Mouse (Mus musculus): Measurements from ENCODE around the gene Ndufs7. TPM values are rescaled to one million over a fixed set of nuclear protein-coding genes. Genes with fewer than 3 reads are reported as not detected.

Gene Ndufs7
- total and polyA plus RNA-seq, 3 experiments = 377 to 458 TPM; not detected in 1

DNA sequence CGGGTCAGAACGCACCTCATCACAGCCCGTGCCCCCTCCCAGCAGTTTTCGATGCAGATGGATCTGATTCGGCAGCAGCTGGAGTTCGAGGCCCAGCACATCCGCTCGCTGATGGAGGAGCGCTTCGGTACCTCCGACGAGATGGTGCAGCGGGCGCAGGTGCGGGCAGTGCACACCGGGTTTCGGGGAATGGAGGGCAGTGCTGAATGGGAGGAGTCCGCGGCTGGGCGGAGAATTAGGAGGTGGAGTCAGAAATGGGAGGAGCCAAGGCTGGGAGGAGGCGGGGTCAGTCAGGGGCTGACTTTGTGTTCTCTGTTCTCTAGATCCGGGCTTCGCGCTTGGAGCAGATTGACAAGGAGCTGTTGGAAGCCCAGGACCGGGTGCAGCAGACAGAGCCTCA, 55.9 kb downstream of the Ndufs7 start:
- peak overlapping the region; percentile 40 for H3K9ac ChIP-seq (ENCODE audit: control insufficient read depth, low read depth, low read length, poor library complexity, severe bottlenecking)
- 0 out of 4 replicates have a peak, but pooled peaks cover 0 to 2% of the 10 kb centered on the region in 2 experiments for H3K4me1 ChIP-seq (ENCODE audit: control insufficient read depth in 1 of 2, insufficient read depth in 2 of 2, low read length in 2 of 2)
- H3K79me2 ChIP-seq (ENCODE audit: control insufficient read depth, insufficient read depth, low read length, poor library complexity) = no peaks in the 10 kb centered on the region
- no peaks in the 10 kb centered on the region for H3K9me3 ChIP-seq (replicated peaks; ENCODE audit: insufficient read depth, low read length)
- H3K27me3 ChIP-seq (ENCODE audit: control insufficient read depth in 1 of 2, insufficient read depth in 2 of 2, low read length in 2 of 2) = no peaks in the 10 kb centered on the region
- H3K4me3 ChIP-seq (ENCODE audit: control insufficient read depth in 1 of 2, insufficient read depth in 1 of 2, low read depth in 2 of 2, low read length in 2 of 2) = peak overlapping the region; percentile 55
- DNase-seq (ENCODE audit: low read depth, low spot score) = peak; percentile 82
- no peak for TF ChIP-seq MAX (IDR thresholded peaks at IDR 0.05; ENCODE audit: low read length)
- no peak for TF ChIP-seq TBP (IDR thresholded peaks at IDR 0.05; ENCODE audit: low read depth, low read length)
- no peak for TF ChIP-seq TAL1 (IDR thresholded peaks at IDR 0.05; ENCODE audit: low read length)
- TF ChIP-seq POLR2A (IDR thresholded peaks at IDR 0.05; ENCODE audit: control insufficient read depth in 1 of 2, insufficient read depth in 1 of 2, low read depth in 1 of 2, low read length in 2 of 2, poor library complexity in 1 of 2) = peak in 1 of 2 experiments; percentile 44; a peak in 1 of 4 replicates
- no peak for TF ChIP-seq RAD21 (IDR thresholded peaks at IDR 0.05; ENCODE audit: low read depth, low read length)
- TF ChIP-seq NRF1 (IDR thresholded peaks at IDR 0.05; ENCODE audit: insufficient read depth, low read depth, low read length, poor library complexity, severe bottlenecking) = peak; percentile 43; the same call in 1 of the 2 replicates
- TF ChIP-seq UBTF (IDR thresholded peaks at IDR 0.05; ENCODE audit: borderline replicate concordance, insufficient read depth, low read depth, low read length) = no peak
- no peak overlapping the region for H3K27ac ChIP-seq (ENCODE audit: control insufficient read depth, low read depth, low read length)
- H3K36me3 ChIP-seq (ENCODE audit: control insufficient read depth in 1 of 2, insufficient read depth in 2 of 2, low read length in 2 of 2) = no peaks in the 10 kb centered on the region

Other genes with a start within 250 kb of the Ndufs7 start
- gene Arhgap45, start 232.5 kb upstream of the Ndufs7 start, total RNA-seq (2012; rRNA removed) = 25.2 and 26.2 TPM in 2 replicates
- 10 to 100 TPM in 1 of 2 experiments, not detected in 1; 53.6 TPM for gene Arhgap45, start 232.5 kb upstream of the Ndufs7 start, polyA plus RNA-seq (2012; ENCODE audit: insufficient read depth in 1 of 2, insufficient read length in 2 of 2, low read depth in 1 of 2, low replicate concordance in 2 of 2, missing spikeins in 1 of 2)
- gene Polr2e, start 209.3 kb upstream of the Ndufs7 start, total RNA-seq (2012; rRNA removed) = 156 and 169 TPM in 2 replicates
- 100 to 1,000 TPM; 258 to 279 TPM for gene Polr2e, start 209.3 kb upstream of the Ndufs7 start, polyA plus RNA-seq (2012; ENCODE audit: insufficient read depth in 1 of 2, insufficient read length in 2 of 2, low read depth in 1 of 2, low replicate concordance in 2 of 2, missing spikeins in 1 of 2)
- 422 and 508 TPM in 2 replicates for gene Gpx4, start 202.0 kb upstream of the Ndufs7 start, total RNA-seq (2012; rRNA removed)
- gene Gpx4, start 202.0 kb upstream of the Ndufs7 start, polyA plus RNA-seq (2012; ENCODE audit: insufficient read depth in 1 of 2, insufficient read length in 2 of 2, low read depth in 1 of 2, low replicate concordance in 2 of 2, missing spikeins in 1 of 2) = 100 to 1,000 TPM in 1 of 2 experiments, not detected in 1; 536 TPM
- 14.6 and 15.8 TPM in 2 replicates for gene Sbno2, start 143.6 kb upstream of the Ndufs7 start, total RNA-seq (2012; rRNA removed)
- gene Sbno2, start 143.6 kb upstream of the Ndufs7 start, polyA plus RNA-seq (2012; ENCODE audit: insufficient read depth in 1 of 2, insufficient read length in 2 of 2, low read depth in 1 of 2, low replicate concordance in 2 of 2, missing spikeins in 1 of 2) = 10 to 100 TPM in 1 of 2 experiments, not detected in 1; 29.0 TPM
- 77.8 and 108 TPM in 2 replicates for gene Stk11, start 133.3 kb upstream of the Ndufs7 start, total RNA-seq (2012; rRNA removed)
- 100 to 1,000 TPM in 1 of 2 experiments, not detected in 1; 188 TPM for gene Stk11, start 133.3 kb upstream of the Ndufs7 start, polyA plus RNA-seq (2012; ENCODE audit: insufficient read depth in 1 of 2, insufficient read length in 2 of 2, low read depth in 1 of 2, low replicate concordance in 2 of 2, missing spikeins in 1 of 2)
- 308 and 324 TPM in 2 replicates for gene Atp5d, start 110.5 kb upstream of the Ndufs7 start, total RNA-seq (2012; rRNA removed)
- gene Atp5d, start 110.5 kb upstream of the Ndufs7 start, polyA plus RNA-seq (2012; ENCODE audit: insufficient read depth in 1 of 2, insufficient read length in 2 of 2, low read depth in 1 of 2, low replicate concordance in 2 of 2, missing spikeins in 1 of 2) = 100 to 1,000 TPM; 300 to 657 TPM
- 4.8 and 6.8 TPM in 2 replicates for gene Cbarp, start 108.3 kb upstream of the Ndufs7 start, total RNA-seq (2012; rRNA removed)
- gene Cbarp, start 108.3 kb upstream of the Ndufs7 start, polyA plus RNA-seq (2012; ENCODE audit: insufficient read depth in 1 of 2, insufficient read length in 2 of 2, low read depth in 1 of 2, low replicate concordance in 2 of 2, missing spikeins in 1 of 2) = 10 to 100 TPM in 1 of 2 experiments, not detected in 1; 19.3 TPM
- 8.1 and 8.3 TPM in 2 replicates for gene Midn, start 100.8 kb upstream of the Ndufs7 start, total RNA-seq (2012; rRNA removed)
- gene Midn, start 100.8 kb upstream of the Ndufs7 start, polyA plus RNA-seq (2012; ENCODE audit: insufficient read depth in 1 of 2, insufficient read length in 2 of 2, low read depth in 1 of 2, low replicate concordance in 2 of 2, missing spikeins in 1 of 2) = 10 to 100 TPM in 1 of 2 experiments, not detected in 1; 26.7 TPM
- 21.2 and 27.2 TPM in 2 replicates for gene Cirbp, start 83.1 kb upstream of the Ndufs7 start, total RNA-seq (2012; rRNA removed)
- gene Cirbp, start 83.1 kb upstream of the Ndufs7 start, polyA plus RNA-seq (2012; ENCODE audit: insufficient read depth in 1 of 2, insufficient read length in 2 of 2, low read depth in 1 of 2, low replicate concordance in 2 of 2, missing spikeins in 1 of 2) = 10 to 100 TPM in 1 of 2 experiments, not detected in 1; 56.6 TPM
- 16.9 and 17.7 TPM in 2 replicates for gene 1600002K03Rik, start 76.2 kb upstream of the Ndufs7 start, total RNA-seq (2012; rRNA removed)
- gene 1600002K03Rik, start 76.2 kb upstream of the Ndufs7 start, polyA plus RNA-seq (2012; ENCODE audit: insufficient read depth in 1 of 2, insufficient read length in 2 of 2, low read depth in 1 of 2, low replicate concordance in 2 of 2, missing spikeins in 1 of 2) = 10 to 100 TPM in 1 of 2 experiments, not detected in 1; 11.4 TPM
- 0.12 TPM in 1 of 2 replicates, not detected in the other for gene Efna2, start 69.6 kb upstream of the Ndufs7 start, total RNA-seq (2012; rRNA removed)
- 1 to 10 TPM in 1 of 2 experiments, not detected in 1; 2.8 TPM for gene Efna2, start 69.6 kb upstream of the Ndufs7 start, polyA plus RNA-seq (2012; ENCODE audit: insufficient read depth in 1 of 2, insufficient read length in 2 of 2, low read depth in 1 of 2, low replicate concordance in 2 of 2, missing spikeins in 1 of 2)
- 34.8 and 35.3 TPM in 2 replicates for gene Mum1, start 22.7 kb upstream of the Ndufs7 start, total RNA-seq (2012; rRNA removed)
- gene Mum1, start 22.7 kb upstream of the Ndufs7 start, polyA plus RNA-seq (2012; ENCODE audit: insufficient read depth in 1 of 2, insufficient read length in 2 of 2, low read depth in 1 of 2, low replicate concordance in 2 of 2, missing spikeins in 1 of 2) = 10 to 100 TPM; 34.0 to 55.2 TPM
- 4.1 and 6.0 TPM in 2 replicates for gene Gamt, start 11.9 kb downstream of the Ndufs7 start, total RNA-seq (2012; rRNA removed)
- 1 to 10 TPM in 1 of 2 experiments, not detected in 1; 8.4 TPM for gene Gamt, start 11.9 kb downstream of the Ndufs7 start, polyA plus RNA-seq (2012; ENCODE audit: insufficient read depth in 1 of 2, insufficient read length in 2 of 2, low read depth in 1 of 2, low replicate concordance in 2 of 2, missing spikeins in 1 of 2)
- 159 and 166 TPM in 2 replicates for gene Dazap1, start 12.4 kb downstream of the Ndufs7 start, total RNA-seq (2012; rRNA removed)
- gene Dazap1, start 12.4 kb downstream of the Ndufs7 start, polyA plus RNA-seq (2012; ENCODE audit: insufficient read depth in 1 of 2, insufficient read length in 2 of 2, low read depth in 1 of 2, low replicate concordance in 2 of 2, missing spikeins in 1 of 2) = 100 to 1,000 TPM in 1 of 2 experiments, not detected in 1; 236 TPM
- 3,963 and 4,320 TPM in 2 replicates for gene Rps15, start 43.3 kb downstream of the Ndufs7 start, total RNA-seq (2012; rRNA removed)
- 1,000 to 10,000 TPM; 1,331 to 3,905 TPM for gene Rps15, start 43.3 kb downstream of the Ndufs7 start, polyA plus RNA-seq (2012; ENCODE audit: insufficient read depth in 1 of 2, insufficient read length in 2 of 2, low read depth in 1 of 2, low replicate concordance in 2 of 2, missing spikeins in 1 of 2)
- gene Apc2, start 46.9 kb downstream of the Ndufs7 start, total RNA-seq (2012; rRNA removed) = 0.39 and 0.58 TPM in 2 replicates
- 1 to 10 TPM in 1 of 2 experiments, not detected in 1; 1.2 TPM for gene Apc2, start 46.9 kb downstream of the Ndufs7 start, polyA plus RNA-seq (2012; ENCODE audit: insufficient read depth in 1 of 2, insufficient read length in 2 of 2, low read depth in 1 of 2, low replicate concordance in 2 of 2, missing spikeins in 1 of 2)
- gene 2310011J03Rik, start 71.4 kb downstream of the Ndufs7 start, total RNA-seq (2012; rRNA removed) = 68.9 and 81.5 TPM in 2 replicates
- 10 to 100 TPM in 1 of 2 experiments, not detected in 1; 65.7 TPM for gene 2310011J03Rik, start 71.4 kb downstream of the Ndufs7 start, polyA plus RNA-seq (2012; ENCODE audit: insufficient read depth in 1 of 2, insufficient read length in 2 of 2, low read depth in 1 of 2, low replicate concordance in 2 of 2, missing spikeins in 1 of 2)
- gene Pcsk4, start 80.4 kb downstream of the Ndufs7 start, total RNA-seq (2012; rRNA removed) = 6.1 and 6.5 TPM in 2 replicates
- 10 to 100 TPM in 1 of 2 experiments, not detected in 1; 23.1 TPM for gene Pcsk4, start 80.4 kb downstream of the Ndufs7 start, polyA plus RNA-seq (2012; ENCODE audit: insufficient read depth in 1 of 2, insufficient read length in 2 of 2, low read depth in 1 of 2, low replicate concordance in 2 of 2, missing spikeins in 1 of 2)
- 3.1 and 3.2 TPM in 2 replicates for gene Reep6, start 80.8 kb downstream of the Ndufs7 start, total RNA-seq (2012; rRNA removed)
- gene Reep6, start 80.8 kb downstream of the Ndufs7 start, polyA plus RNA-seq (2012; ENCODE audit: insufficient read depth in 1 of 2, insufficient read length in 2 of 2, low read depth in 1 of 2, low replicate concordance in 2 of 2, missing spikeins in 1 of 2) = 10 to 100 TPM in 1 of 2 experiments, not detected in 1; 27.9 TPM
- 2.4 and 3.9 TPM in 2 replicates for gene Adamtsl5, start 99.3 kb downstream of the Ndufs7 start, total RNA-seq (2012; rRNA removed)
- gene Adamtsl5, start 99.3 kb downstream of the Ndufs7 start, polyA plus RNA-seq (2012; ENCODE audit: insufficient read depth in 1 of 2, insufficient read length in 2 of 2, low read depth in 1 of 2, low replicate concordance in 2 of 2, missing spikeins in 1 of 2) = 10 to 100 TPM in 1 of 2 experiments, not detected in 1; 16.5 TPM
- 0.19 TPM in 1 of 2 replicates, not detected in the other for gene Plk5, start 107.3 kb downstream of the Ndufs7 start, total RNA-seq (2012; rRNA removed)
- gene Plk5, start 107.3 kb downstream of the Ndufs7 start, polyA plus RNA-seq (2012; ENCODE audit: insufficient read depth in 1 of 2, insufficient read length in 2 of 2, low read depth in 1 of 2, low replicate concordance in 2 of 2, missing spikeins in 1 of 2) = under 1 TPM in 1 of 2 experiments, not detected in 1; 0.19 TPM
- gene Mex3d, start 138.5 kb downstream of the Ndufs7 start, total RNA-seq (2012; rRNA removed) = 14.1 and 15.6 TPM in 2 replicates
- 10 to 100 TPM in 1 of 2 experiments, not detected in 1; 18.8 TPM for gene Mex3d, start 138.5 kb downstream of the Ndufs7 start, polyA plus RNA-seq (2012; ENCODE audit: insufficient read depth in 1 of 2, insufficient read length in 2 of 2, low read depth in 1 of 2, low replicate concordance in 2 of 2, missing spikeins in 1 of 2)
- gene Mbd3, start 150.4 kb downstream of the Ndufs7 start, total RNA-seq (2012; rRNA removed) = 81.4 and 86.9 TPM in 2 replicates
- 100 to 1,000 TPM in 1 of 2 experiments, not detected in 1; 289 TPM for gene Mbd3, start 150.4 kb downstream of the Ndufs7 start, polyA plus RNA-seq (2012; ENCODE audit: insufficient read depth in 1 of 2, insufficient read length in 2 of 2, low read depth in 1 of 2, low replicate concordance in 2 of 2, missing spikeins in 1 of 2)
- 879 and 935 TPM in 2 replicates for gene Uqcr11, start 157.7 kb downstream of the Ndufs7 start, total RNA-seq (2012; rRNA removed)
- gene Uqcr11, start 157.7 kb downstream of the Ndufs7 start, polyA plus RNA-seq (2012; ENCODE audit: insufficient read depth in 1 of 2, insufficient read length in 2 of 2, low read depth in 1 of 2, low replicate concordance in 2 of 2, missing spikeins in 1 of 2) = 100 to 1,000 TPM in 1 of 2 experiments, not detected in 1; 481 TPM
- 113 and 125 TPM in 2 replicates for gene Tcf3, start 184.5 kb downstream of the Ndufs7 start, total RNA-seq (2012; rRNA removed)
- 100 to 1,000 TPM in 1 of 2 experiments, not detected in 1; 258 TPM for gene Tcf3, start 184.5 kb downstream of the Ndufs7 start, polyA plus RNA-seq (2012; ENCODE audit: insufficient read depth in 1 of 2, insufficient read length in 2 of 2, low read depth in 1 of 2, low replicate concordance in 2 of 2, missing spikeins in 1 of 2)
- not detected in 2 replicates for gene Onecut3, start 245.7 kb downstream of the Ndufs7 start, total RNA-seq (2012; rRNA removed)
- gene Onecut3, start 245.7 kb downstream of the Ndufs7 start, polyA plus RNA-seq (2012; ENCODE audit: insufficient read depth in 1 of 2, insufficient read length in 2 of 2, low read depth in 1 of 2, low replicate concordance in 2 of 2, missing spikeins in 1 of 2) = not detected

Data from MEL (cell line).